Mouse (Mus musculus) MEL (cell line): ENCODE measurements around the gene Cenpp. TPM values are rescaled to one million over a fixed set of nuclear protein-coding genes. Genes with fewer than 3 reads are reported as not detected.

ENCODE experiments used
- DNase-seq: peaks from one replicate; pipeline ENCODE4 v3.0.0; 2011; ENCODE audit warnings: low read depth, low spot score
- H3K27ac ChIP-seq: 2 replicates; pipeline ENCODE4 v1.5.1; 2012; ENCODE audit warnings: low read depth, mild to moderate bottlenecking, control low read depth, low read length, moderate library complexity; ENCODE audit not compliant: control insufficient read depth
- H3K27me3 ChIP-seq, 2 experiments: fragments of 150-350 bp in 1 of 2; sonication (generic) in 1 of 2; 2 replicates each; pipeline ENCODE4 v1.6.1; 2012; ENCODE audit warnings: low read length in 2 of 2, mild to moderate bottlenecking in 2 of 2, improper control_type of control experiment in 1 of 2, moderate library complexity in 1 of 2; ENCODE audit not compliant: insufficient read depth in 2 of 2, control insufficient read depth in 1 of 2
- H3K36me3 ChIP-seq, 2 experiments: 2 replicates each; pipeline ENCODE4 v1.6.1; 2012 to 2014; ENCODE audit warnings: low read length in 2 of 2, improper control_type of control experiment in 1 of 2, inconsistent platforms in 1 of 2, mild to moderate bottlenecking in 1 of 2; ENCODE audit not compliant: insufficient read depth in 2 of 2, control insufficient read depth in 1 of 2
- H3K4me1 ChIP-seq, 2 experiments: fragments of 150-350 bp in 1 of 2; sonication (generic) in 1 of 2; 2 replicates each; pipeline ENCODE4 v1.6.1; 2012; ENCODE audit warnings: low read length in 2 of 2, improper control_type of control experiment in 1 of 2, mild to moderate bottlenecking in 1 of 2; ENCODE audit not compliant: insufficient read depth in 2 of 2, control insufficient read depth in 1 of 2
- H3K4me3 ChIP-seq, 2 experiments: fragments of 150-350 bp in 1 of 2; sonication (generic) in 1 of 2; 2 replicates each; pipeline ENCODE4 v1.5.1; 2012; ENCODE audit warnings: low read depth in 2 of 2, low read length in 2 of 2, mild to moderate bottlenecking in 2 of 2, moderate library complexity in 2 of 2, control low read depth in 1 of 2, improper control_type of control experiment in 1 of 2; ENCODE audit not compliant: control insufficient read depth in 1 of 2, insufficient read depth in 1 of 2
- H3K79me2 ChIP-seq: 2 replicates; pipeline ENCODE4 v1.6.1; 2012; ENCODE audit warnings: mild to moderate bottlenecking, low read length, moderate library complexity; ENCODE audit not compliant: control insufficient read depth, poor library complexity, insufficient read depth
- H3K9ac ChIP-seq: 2 replicates; pipeline ENCODE4 v1.6.1; 2012; ENCODE audit warnings: low read depth, mild to moderate bottlenecking, control low read depth, low read length, moderate library complexity; ENCODE audit not compliant: control insufficient read depth, poor library complexity, severe bottlenecking
- H3K9me3 ChIP-seq: fragments of 150-350 bp; sonication (generic); replicated peaks from 2 replicates; pipeline ENCODE4 v1.6.1; 2012; ENCODE audit warnings: mild to moderate bottlenecking, low read length, improper control_type of control experiment, moderate library complexity; ENCODE audit not compliant: insufficient read depth
- BHLHE40 ChIP-seq: IDR thresholded peaks from 2 replicates; pipeline ENCODE4 v1.6.1; 2012; ENCODE audit warnings: low read depth, mild to moderate bottlenecking, inconsistent platforms, low read length, improper control_type of control experiment, borderline replicate concordance
- CHD2 ChIP-seq: IDR thresholded peaks from 2 replicates; pipeline ENCODE4 v1.6.1; 2011; ENCODE audit warnings: low read length, improper control_type of control experiment
- CTCF ChIP-seq, 3 experiments: IDR thresholded peaks in 2 of 3; conservative IDR thresholded peaks in 1 of 3; 2 replicates each; pipeline ENCODE4 v1.5.1; 2011 to 2012; ENCODE audit warnings: low read length in 3 of 3, low read depth in 2 of 3, mild to moderate bottlenecking in 2 of 3, improper control_type of control experiment in 1 of 3, inconsistent platforms in 1 of 3, mixed read lengths in 1 of 3, moderate library complexity in 1 of 3; ENCODE audit not compliant: control insufficient read depth in 1 of 3, insufficient read depth in 1 of 3, poor library complexity in 1 of 3, severe bottlenecking in 1 of 3
- E2F4 ChIP-seq: IDR thresholded peaks from 2 replicates; pipeline ENCODE4 v1.6.1; 2011; ENCODE audit warnings: low read depth, low read length, improper control_type of control experiment, borderline replicate concordance
- ELF1 ChIP-seq: IDR thresholded peaks from 2 replicates; pipeline ENCODE4 v1.6.1; 2014; ENCODE audit warnings: low read depth, mild to moderate bottlenecking, inconsistent platforms, low read length, improper control_type of control experiment, moderate library complexity
- EP300 ChIP-seq, 2 experiments: IDR thresholded peaks; 2 replicates each; pipeline ENCODE4 v1.6.1; 2011; ENCODE audit warnings: improper control_type of control experiment in 2 of 2, low read length in 2 of 2, low read depth in 1 of 2, mild to moderate bottlenecking in 1 of 2
- GABPA ChIP-seq: IDR thresholded peaks from 2 replicates; pipeline ENCODE4 v1.6.1; 2012; ENCODE audit warnings: low read depth, mild to moderate bottlenecking, inconsistent platforms, low read length, improper control_type of control experiment, moderate library complexity
- JUND ChIP-seq: IDR thresholded peaks from 2 replicates; pipeline ENCODE4 v1.6.1; 2011; ENCODE audit warnings: low read depth, mild to moderate bottlenecking, improper control_type of control experiment, low read length
- KAT2A ChIP-seq: conservative IDR thresholded peaks from 2 replicates; pipeline ENCODE4 v1.6.1; 2012; ENCODE audit warnings: low read depth, low read length, improper control_type of control experiment, inconsistent platforms
- MAFK ChIP-seq: IDR thresholded peaks from 2 replicates; pipeline ENCODE4 v1.6.1; 2011; ENCODE audit warnings: low read depth, mild to moderate bottlenecking, low read length, improper control_type of control experiment, borderline replicate concordance
- MAX ChIP-seq: IDR thresholded peaks from 2 replicates; pipeline ENCODE4 v1.6.1; 2011; ENCODE audit warnings: low read length, improper control_type of control experiment
- MAZ ChIP-seq: IDR thresholded peaks from 2 replicates; pipeline ENCODE4 v1.6.1; 2012; ENCODE audit warnings: low read depth, mild to moderate bottlenecking, inconsistent platforms, low read length, improper control_type of control experiment
- MEF2A ChIP-seq: IDR thresholded peaks from 2 replicates; pipeline ENCODE4 v1.6.1; 2014; ENCODE audit warnings: low read depth, mild to moderate bottlenecking, inconsistent platforms, low read length, improper control_type of control experiment; ENCODE audit not compliant: poor library complexity, insufficient replicate concordance, severe bottlenecking; ENCODE audit errors: extremely low read depth
- NELFE ChIP-seq: IDR thresholded peaks from 2 replicates; pipeline ENCODE4 v1.6.1; 2011; ENCODE audit warnings: low read depth, low read length, improper control_type of control experiment
- NRF1 ChIP-seq: IDR thresholded peaks from 2 replicates; pipeline ENCODE4 v1.6.1; 2014; ENCODE audit warnings: low read depth, mild to moderate bottlenecking, inconsistent platforms, low read length, improper control_type of control experiment, moderate library complexity; ENCODE audit not compliant: poor library complexity, insufficient read depth, severe bottlenecking
- POLR2AphosphoS2 ChIP-seq: IDR thresholded peaks from 2 replicates; pipeline ENCODE4 v1.6.1; 2011; ENCODE audit warnings: low read length, improper control_type of control experiment
- POLR2AphosphoS5 ChIP-seq: IDR thresholded peaks from 2 replicates; pipeline ENCODE4 v1.6.1; 2012; ENCODE audit warnings: low read depth, borderline replicate concordance, mild to moderate bottlenecking, inconsistent platforms, low read length, moderate library complexity, mixed read lengths
- RAD21 ChIP-seq: IDR thresholded peaks from 2 replicates; pipeline ENCODE4 v1.6.1; 2011; ENCODE audit warnings: mild to moderate bottlenecking, low read depth, low read length, improper control_type of control experiment
- RCOR1 ChIP-seq: IDR thresholded peaks from 2 replicates; pipeline ENCODE4 v1.6.1; 2012; ENCODE audit warnings: low read depth, mild to moderate bottlenecking, inconsistent platforms, low read length, improper control_type of control experiment
- SMC3 ChIP-seq: IDR thresholded peaks from 2 replicates; pipeline ENCODE4 v1.6.1; 2011; ENCODE audit warnings: low read depth, low read length, improper control_type of control experiment
- TAL1 ChIP-seq: IDR thresholded peaks from 2 replicates; pipeline ENCODE4 v1.6.1; 2012; ENCODE audit warnings: mild to moderate bottlenecking, inconsistent platforms, low read length, moderate library complexity, mixed read lengths
- UBTF ChIP-seq: IDR thresholded peaks from 2 replicates; pipeline ENCODE4 v1.6.1; 2012; ENCODE audit warnings: low read depth, mild to moderate bottlenecking, inconsistent platforms, low read length, improper control_type of control experiment, moderate library complexity, borderline replicate concordance; ENCODE audit not compliant: insufficient read depth
- USF1 ChIP-seq: IDR thresholded peaks from 2 replicates; pipeline ENCODE4 v1.6.1; 2014; ENCODE audit warnings: low read depth, mild to moderate bottlenecking, inconsistent platforms, low read length, improper control_type of control experiment, moderate library complexity
- USF2 ChIP-seq, 2 experiments: IDR thresholded peaks; 2 replicates each; pipeline ENCODE4 v1.6.1; 2011 to 2012; ENCODE audit warnings: improper control_type of control experiment in 2 of 2, low read length in 2 of 2, borderline replicate concordance in 1 of 2, inconsistent platforms in 1 of 2, low read depth in 1 of 2, mild to moderate bottlenecking in 1 of 2; ENCODE audit not compliant: insufficient read depth in 1 of 2
- ZKSCAN1 ChIP-seq: IDR thresholded peaks from 2 replicates; pipeline ENCODE4 v1.6.1; 2012; ENCODE audit warnings: low read depth, mild to moderate bottlenecking, inconsistent platforms, low read length, improper control_type of control experiment, moderate library complexity
- ZNF384 ChIP-seq: IDR thresholded peaks from 2 replicates; pipeline ENCODE4 v1.6.1; 2012; ENCODE audit warnings: low read depth, mild to moderate bottlenecking, inconsistent platforms, low read length, improper control_type of control experiment
- polyA plus RNA-seq, 2 experiments: library from polyadenylated mRNA; stranded (reverse) in 1 of 2; unstranded in 1 of 2; fragments of >175 nt in 1 of 2; fragments of >200 nt in 1 of 2; gene quantifications; 2 replicates each; pipeline versions ENCODE4 v1.2.1 to v1.2.4; 2012; ENCODE audit warnings: low replicate concordance in 2 of 2, low read depth in 1 of 2; ENCODE audit not compliant: insufficient read length in 2 of 2, insufficient read depth in 1 of 2, missing spikeins in 1 of 2
- total RNA-seq: library from RNA; depleted of rRNA; stranded (reverse); fragments of 300-350 nt; gene quantifications from 2 replicates; pipeline ENCODE4 v1.2.3, GENCODE M21; 2012

Gene Cenpp
- total and polyA plus RNA-seq, 3 experiments = 13.2 to 17.9 TPM; not detected in 1

- TF ChIP-seq TAL1 (no peak), JUND (no peak), RAD21 (no peak), POLR2AphosphoS5 (no peak), CHD2 (no peak), ZNF384 (no peak), BHLHE40 (no peak), MAFK (no peak), MAZ (no peak), NRF1 (no peak), ELF1 (no peak), E2F4 (no peak), RCOR1 (no peak), UBTF (no peak), USF2 (IDR thresholded peaks at IDR 0.05; ENCODE audit: borderline replicate concordance in 1 of 2, insufficient read depth in 1 of 2, low read depth in 1 of 2, low read length in 2 of 2) (no peak), CTCF (IDR thresholded peaks at IDR 0.05 in 2 of 3, conservative IDR thresholded peaks at IDR 0.05 in 1 of 3; ENCODE audit: control insufficient read depth in 1 of 3, insufficient read depth in 1 of 3, low read depth in 2 of 3, low read length in 3 of 3, poor library complexity in 1 of 3, severe bottlenecking in 1 of 3) (no peak), MAX (no peak), SMC3 (no peak)
- TF ChIP-seq, all 39 proteins: peak for 0
- Histone ChIP-seq H3K4me3 (no peak overlapping the region), H3K9ac (no peak overlapping the region), H3K36me3 (peaks cover 0 to 3% of the 10 kb centered on the region in 2 experiments; a peak in 1 of 4 replicates), H3K27me3 (no peaks in the 10 kb centered on the region), H3K79me2 (no peaks in the 10 kb centered on the region), H3K27ac (no peak overlapping the region), H3K9me3 (no peaks in the 10 kb centered on the region), H3K4me1 (no peaks in the 10 kb centered on the region; a peak in 1 of 4 replicates)
- DNase-seq = no peak
Observed at GRCm38 (mm10) chr13:49642650-49643049, 9.9 kb downstream of the Cenpp start.

- Histone ChIP-seq H3K4me1 (no peaks in the 10 kb centered on the region; a peak in 1 of 4 replicates), H3K27ac (no peak overlapping the region), H3K36me3 (no peaks in the 10 kb centered on the region; a peak in 1 of 4 replicates), H3K9ac (no peak overlapping the region), H3K27me3 (no peaks in the 10 kb centered on the region), H3K9me3 (no peaks in the 10 kb centered on the region), H3K79me2 (no peaks in the 10 kb centered on the region), H3K4me3 (no peak overlapping the region)
- TF ChIP-seq MAZ = no peak
- no peak for TF ChIP-seq POLR2AphosphoS2
- no peak for TF ChIP-seq MEF2A
- TF ChIP-seq NELFE = no peak
- no peak for TF ChIP-seq ZKSCAN1
- no peak for TF ChIP-seq BHLHE40
- no peak for TF ChIP-seq ELF1
- no peak for TF ChIP-seq CHD2
- no peak for TF ChIP-seq MAX
- no peak for TF ChIP-seq JUND
- TF ChIP-seq USF1 = no peak
- TF ChIP-seq GABPA = no peak
- no peak for TF ChIP-seq EP300 (IDR thresholded peaks at IDR 0.05; ENCODE audit: low read depth in 1 of 2, low read length in 2 of 2)
- no peak for TF ChIP-seq KAT2A
- TF ChIP-seq POLR2AphosphoS5 = no peak
- TF ChIP-seq TAL1 = no peak
- DNase-seq = no peak
Observed at GRCm38 (mm10) chr13:49639965-49640364, 12.6 kb downstream of the Cenpp start.
